Mouse (Mus musculus) thymus, adult 2 months (tissue): Measurements from ENCODE around the gene Dnmt1. TPM values are rescaled to one million over a fixed set of nuclear protein-coding genes. Genes with fewer than 3 reads are reported as not detected.

Experiments used
- DNase-seq: peaks from one replicate; pipeline ENCODE4 v3.0.0; 2021
- H3K27ac ChIP-seq: fragments of 200-500 bp; 2 replicates; pipeline ENCODE4 v1.5.1; 2012; ENCODE audit warnings: low read length, control low read depth; ENCODE audit not compliant: control insufficient read depth, insufficient read depth
- H3K27me3 ChIP-seq: fragments of 200-500 bp; 2 replicates; pipeline ENCODE4 v1.6.1; 2012; ENCODE audit warnings: mild to moderate bottlenecking, low read length, moderate library complexity, mixed read lengths; ENCODE audit not compliant: control insufficient read depth, insufficient read depth
- H3K36me3 ChIP-seq: fragments of 200-500 bp; 2 replicates; pipeline ENCODE4 v1.6.1; 2012; ENCODE audit warnings: mild to moderate bottlenecking, low read length, moderate library complexity; ENCODE audit not compliant: control insufficient read depth, insufficient read depth
- H3K4me1 ChIP-seq: fragments of 200-500 bp; replicated peaks from 2 replicates; pipeline ENCODE4 v1.6.1; 2012; ENCODE audit warnings: low read length; ENCODE audit not compliant: control insufficient read depth, insufficient read depth
- H3K4me3 ChIP-seq: fragments of 200-500 bp; 2 replicates; pipeline ENCODE4 v1.5.1; 2012; ENCODE audit warnings: mild to moderate bottlenecking, low read length, control low read depth, moderate library complexity; ENCODE audit not compliant: control insufficient read depth, insufficient read depth
- CTCF ChIP-seq: fragments of 200-500 bp; IDR thresholded peaks from 2 replicates; pipeline ENCODE4 v1.5.1; 2012; ENCODE audit warnings: mild to moderate bottlenecking, control low read depth, low read length, moderate library complexity, borderline replicate concordance; ENCODE audit not compliant: control insufficient read depth, poor library complexity, insufficient read depth; ENCODE audit errors: extremely low read depth
- POLR2A ChIP-seq: fragments of 200-500 bp; IDR thresholded peaks from 2 replicates; pipeline ENCODE4 v1.6.1; 2012; ENCODE audit warnings: mild to moderate bottlenecking, low read length, control low read depth, moderate library complexity; ENCODE audit not compliant: control insufficient read depth, poor library complexity, insufficient read depth; ENCODE audit errors: extremely low read depth
- WGBS: fragments of 180-500 bp; shearing (Covaris S2); methylation state at CpG from one replicate; pipeline ENCODE4 v1.1.7; 2018; 5-methylcytosine and 5-hydroxymethylcytosine counted together
- polyA plus RNA-seq: library from polyadenylated mRNA; depleted of rRNA; stranded (reverse); fragments of >200 nt; gene quantifications from 2 replicates; pipeline ENCODE4 v1.2.3, GENCODE M21; 2012

Gene Dnmt1
- polyA plus RNA-seq, 1 experiment = 142 TPM

- Histone ChIP-seq H3K4me3 (no peak overlapping the region), H3K36me3 (no peaks in the 10 kb centered on the region), H3K27ac (no peak overlapping the region), H3K4me1 (peaks cover 11% of the 10 kb centered on the region), H3K27me3 (no peaks in the 10 kb centered on the region)
- no peak for TF ChIP-seq POLR2A
- no peak for TF ChIP-seq CTCF
- WGBS = 96% methylated on average over 7 of the region's 7 CpGs
- no peak for DNase-seq
These were observed 12.1 kb upstream of the Dnmt1 start for GRCm38 (mm10) chr9:20971751-20972140.

- Histone ChIP-seq H3K4me1 (no peaks in the 10 kb centered on the region), H3K4me3 (no peak overlapping the region)
- WGBS = 53% methylated on average over 5 of the region's 5 CpGs
These were observed 7.1 kb upstream of the Dnmt1 start for GRCm38 (mm10) chr9:20966747-20967146.

GRCm38 (mm10) chr9:20966008-20966407, 6.3 kb upstream of the Dnmt1 start:
- no peak for TF ChIP-seq CTCF
- 0 out of 2 replicates have a peak, but pooled peaks cover 2% of the 10 kb centered on the region for H3K4me1 ChIP-seq
- DNase-seq = no peak
- H3K27ac ChIP-seq = no peak overlapping the region
- H3K4me3 ChIP-seq = no peak overlapping the region
- no peaks in the 10 kb centered on the region for H3K27me3 ChIP-seq
- no peaks in the 10 kb centered on the region for H3K36me3 ChIP-seq
- 76% methylated on average over 3 of the region's 3 CpGs for WGBS

More at GRCm38 (mm10) chr9:20966747-20967146, 7.1 kb upstream of the Dnmt1 start:
- Histone ChIP-seq H3K27me3 (no peaks in the 10 kb centered on the region), H3K36me3 (no peaks in the 10 kb centered on the region), H3K27ac (no peak overlapping the region)
- no peak for DNase-seq
- no peak for TF ChIP-seq CTCF
- TF ChIP-seq POLR2A = no peak

DNA sequence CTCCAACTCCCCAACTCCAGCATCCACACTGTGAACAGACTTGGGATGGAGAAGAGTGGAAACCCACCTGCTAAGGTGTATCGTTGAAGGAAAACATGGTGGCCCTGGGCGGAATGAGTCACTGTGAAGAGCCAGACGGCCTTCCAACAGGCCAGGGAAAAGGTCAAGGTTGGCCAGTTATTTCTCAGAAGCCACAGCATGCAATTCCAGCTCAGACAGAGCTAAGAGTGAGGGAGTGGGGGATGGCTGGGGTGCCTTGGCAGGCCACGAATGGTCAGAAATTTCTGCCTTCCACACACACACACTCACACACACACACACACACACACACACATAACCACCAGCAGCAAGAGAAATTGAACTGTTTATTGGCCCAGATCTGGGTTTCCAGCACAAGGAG, 5.9 kb upstream of the Dnmt1 start:
- Histone ChIP-seq H3K4me1 (0 out of 2 replicates have a peak, but pooled peaks cover 2% of the 10 kb centered on the region), H3K27me3 (no peaks in the 10 kb centered on the region), H3K27ac (no peak overlapping the region), H3K4me3 (no peak overlapping the region), H3K36me3 (no peaks in the 10 kb centered on the region)
- no peak for DNase-seq
- 96% methylated on average over 4 of the region's 4 CpGs for whole genome bisulfite sequencing
- TF ChIP-seq POLR2A = no peak
- no peak for TF ChIP-seq CTCF

GRCm38 (mm10) chr9:20961557-20961956, 1.9 kb upstream of the Dnmt1 start:
- Histone ChIP-seq H3K4me1 (0 out of 2 replicates have a peak, but pooled peaks cover 2% of the 10 kb centered on the region), H3K27ac (no peak overlapping the region), H3K4me3 (no peak overlapping the region), H3K27me3 (no peaks in the 10 kb centered on the region), H3K36me3 (no peaks in the 10 kb centered on the region)
- WGBS = 9% methylated on average over 9 of the region's 9 CpGs
- TF ChIP-seq CTCF = no peak
- TF ChIP-seq POLR2A = no peak
- DNase-seq = peak; percentile 29

DNA sequence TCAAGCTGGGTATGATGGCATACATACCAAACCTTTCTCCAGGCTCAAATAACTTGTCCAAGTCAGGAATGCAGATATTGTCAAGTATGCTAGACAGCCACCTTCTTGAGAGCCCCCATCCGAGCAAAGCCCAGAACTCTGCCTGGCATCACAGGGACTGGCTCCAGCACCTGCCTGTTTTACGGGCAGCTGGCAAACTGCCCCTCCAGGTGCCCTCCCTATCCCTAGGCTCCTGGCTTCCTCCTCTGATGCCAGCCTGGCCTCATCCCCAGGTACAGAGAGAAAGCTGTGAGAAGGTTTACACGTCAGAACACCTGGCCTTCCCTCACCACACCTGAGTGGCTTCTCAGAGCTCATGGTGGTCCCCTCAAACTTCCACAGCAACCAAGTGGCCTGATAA, 2.7 kb downstream of the Dnmt1 start:
- H3K27ac ChIP-seq = no peak overlapping the region
- 92% methylated on average over 3 of the region's 3 CpGs for WGBS
- H3K4me1 ChIP-seq = peaks cover 7% of the 10 kb centered on the region
- H3K4me3 ChIP-seq = no peak overlapping the region
- H3K27me3 ChIP-seq = no peaks in the 10 kb centered on the region
- no peak for TF ChIP-seq POLR2A
- TF ChIP-seq CTCF = no peak
- DNase-seq = no peak
- no peaks in the 10 kb centered on the region for H3K36me3 ChIP-seq

- WGBS = under 1% methylated on average over 51 of the region's 51 CpGs
- Histone ChIP-seq H3K27ac (peak overlapping the region; percentile 39; the same call in 1 of the 2 replicates), H3K27me3 (no peaks in the 10 kb centered on the region), H3K4me1 (peaks cover 20% of the 10 kb centered on the region), H3K36me3 (no peaks in the 10 kb centered on the region), H3K4me3 (peak overlapping the region; percentile 70)
- DNase-seq = peak; percentile 96
- TF ChIP-seq POLR2A (peak; percentile 64), CTCF (peak; percentile 34; the same call in 1 of the 2 replicates)
These were observed 7.0 kb downstream of the Dnmt1 start for GRCm38 (mm10) chr9:20952520-20953227.
